Mouse (Mus musculus): Measurements from ENCODE around the gene Cadm1. TPM values are rescaled to one million over a fixed set of nuclear protein-coding genes. Genes with fewer than 3 reads are reported as not detected.
A peak's percentile ranks its signal among the peaks of the same experiment; 100 is the strongest.

Cadm1 gene
- total RNA-seq (2021), result 1 to 10 TPM; 3.1 to 4.9 TPM
- long read RNA-seq, experiment 1, partial matches to known transcripts, result 1 of 1 reads
- long read RNA-seq, experiment 1, other reads (novel, unspliced or antisense), result 0 of 1 reads
- long read RNA-seq, experiment 2, partial matches to known transcripts, result 0 of 1 reads
- long read RNA-seq, experiment 2, other reads (novel, unspliced or antisense), result 1 of 1 reads

- peak within 1 kb of the TSS; percentile 86 for H3K4me3 ChIP-seq
- TF ChIP-seq CTCF (IDR thresholded peaks at IDR 0.05), result peak; percentile 67
- DNase-seq, result peak; percentile 96
- H3K27ac ChIP-seq, result peak within 1 kb of the TSS; percentile 88
- intact Hi-C loops (cut with DNase I), result loop anchor here (2.0 kb wide), 1 partner anchor 169 kb away; no protein-coding TSS in a partner anchor
Observed at GRCm38 (mm10) chr9:47529602-47530450, at the start of gene Cadm1. TSS of gene Cadm1 (plus strand) at chr9:47530173.

- Histone ChIP-seq H3K27ac (no peak overlapping the region), H3K4me3 (no peak overlapping the region)
- TF ChIP-seq CTCF (IDR thresholded peaks at IDR 0.05), result no peak
- no peak for DNase-seq
- intact Hi-C loops (cut with DNase I), result no loop called here
Observed at GRCm38 (mm10) chr9:47484506-47484905, 45.5 kb upstream of the Cadm1 start.

GRCm38 (mm10) chr9:47485186-47485585 is 44.8 kb upstream of the Cadm1 start:
- Histone ChIP-seq H3K4me3 (no peak overlapping the region), H3K27ac (no peak overlapping the region)
- TF ChIP-seq CTCF (IDR thresholded peaks at IDR 0.05), result no peak
- DNase-seq, result no peak
- intact Hi-C loops (cut with DNase I), result no loop called here

GRCm38 (mm10) chr9:47499761-47500160 is 30.2 kb upstream of the Cadm1 start:
- TF ChIP-seq CTCF (IDR thresholded peaks at IDR 0.05), result no peak
- intact Hi-C loops (cut with DNase I), result no loop called here
- Histone ChIP-seq H3K27ac (no peak overlapping the region), H3K4me3 (no peak overlapping the region)
- no peak for DNase-seq

- intact Hi-C loops (cut with DNase I), result no loop called here
- no peak overlapping the region for H3K4me3 ChIP-seq
- TF ChIP-seq CTCF (IDR thresholded peaks at IDR 0.05), result no peak
- no peak for DNase-seq
- H3K27ac ChIP-seq, result no peak overlapping the region
Observed at GRCm38 (mm10) chr9:47505956-47506355, 24.0 kb upstream of the Cadm1 start.

- no peak for DNase-seq
- Histone ChIP-seq H3K27ac (no peak overlapping the region), H3K4me3 (no peak overlapping the region)
- TF ChIP-seq CTCF (IDR thresholded peaks at IDR 0.05), result no peak
- intact Hi-C loops (cut with DNase I), result no loop called here
Observed at GRCm38 (mm10) chr9:47506876-47507275, 23.1 kb upstream of the Cadm1 start.

- no peak for DNase-seq
- Histone ChIP-seq H3K27ac (no peak overlapping the region), H3K4me3 (no peak overlapping the region)
- intact Hi-C loops (cut with DNase I), result no loop called here
- TF ChIP-seq CTCF (IDR thresholded peaks at IDR 0.05), result no peak
Observed at GRCm38 (mm10) chr9:47508109-47508508, 21.9 kb upstream of the Cadm1 start.

- no peak overlapping the region for H3K4me3 ChIP-seq
- intact Hi-C loops (cut with DNase I), result no loop called here
- H3K27ac ChIP-seq, result no peak overlapping the region
- TF ChIP-seq CTCF (IDR thresholded peaks at IDR 0.05), result no peak
- DNase-seq, result no peak
Observed at GRCm38 (mm10) chr9:47512521-47512920, 17.5 kb upstream of the Cadm1 start.

- H3K4me3 ChIP-seq, result no peak overlapping the region
- no peak for TF ChIP-seq CTCF (IDR thresholded peaks at IDR 0.05)
- intact Hi-C loops (cut with DNase I), result no loop called here
- no peak for DNase-seq
- H3K27ac ChIP-seq, result no peak overlapping the region
Observed at GRCm38 (mm10) chr9:47514318-47514717, 15.7 kb upstream of the Cadm1 start.

GRCm38 (mm10) chr9:47516238-47516637 is 13.7 kb upstream of the Cadm1 start:
- Histone ChIP-seq H3K4me3 (no peak overlapping the region), H3K27ac (no peak overlapping the region)
- TF ChIP-seq CTCF (IDR thresholded peaks at IDR 0.05), result no peak
- no peak for DNase-seq
- intact Hi-C loops (cut with DNase I), result no loop called here

GRCm38 (mm10) chr9:47527290-47527689 is 2.7 kb upstream of the Cadm1 start:
- Histone ChIP-seq H3K4me3 (no peak overlapping the region), H3K27ac (no peak overlapping the region)
- DNase-seq, result no peak
- no peak for TF ChIP-seq CTCF (IDR thresholded peaks at IDR 0.05)
- intact Hi-C loops (cut with DNase I), result no loop called here

- no peak for DNase-seq
- no peak overlapping the region for H3K27ac ChIP-seq
- intact Hi-C loops (cut with DNase I), result no loop called here
- no peak for TF ChIP-seq CTCF (IDR thresholded peaks at IDR 0.05)
- H3K4me3 ChIP-seq, result no peak overlapping the region
Observed at GRCm38 (mm10) chr9:47527741-47528140, 2.2 kb upstream of the Cadm1 start.

GRCm38 (mm10) chr9:47529182-47529581 is 791 bp upstream of the Cadm1 start:
- H3K27ac ChIP-seq, result no peak overlapping the region
- intact Hi-C loops (cut with DNase I), result no loop called here
- no peak for DNase-seq
- peak overlapping the region; percentile 86 for H3K4me3 ChIP-seq
- TF ChIP-seq CTCF (IDR thresholded peaks at IDR 0.05), result no peak
